Mouse (Mus musculus) MEL (cell line): ENCODE measurements around the gene Sult6b1. TPM values are rescaled to one million over a fixed set of nuclear protein-coding genes. Genes with fewer than 3 reads are reported as not detected.

Experiments
- DNase-seq: peaks from one replicate; pipeline ENCODE4 v3.0.0; 2011; ENCODE audit warnings: low read depth, low spot score
- H3K27ac ChIP-seq: 2 replicates; pipeline ENCODE4 v1.5.1; 2012; ENCODE audit warnings: low read depth, mild to moderate bottlenecking, control low read depth, low read length, moderate library complexity; ENCODE audit not compliant: control insufficient read depth
- H3K27me3 ChIP-seq, 2 experiments: fragments of 150-350 bp in 1 of 2; sonication (generic) in 1 of 2; 2 replicates each; pipeline ENCODE4 v1.6.1; 2012; ENCODE audit warnings: low read length in 2 of 2, mild to moderate bottlenecking in 2 of 2, improper control_type of control experiment in 1 of 2, moderate library complexity in 1 of 2; ENCODE audit not compliant: insufficient read depth in 2 of 2, control insufficient read depth in 1 of 2
- H3K36me3 ChIP-seq, 2 experiments: 2 replicates each; pipeline ENCODE4 v1.6.1; 2012 to 2014; ENCODE audit warnings: low read length in 2 of 2, improper control_type of control experiment in 1 of 2, inconsistent platforms in 1 of 2, mild to moderate bottlenecking in 1 of 2; ENCODE audit not compliant: insufficient read depth in 2 of 2, control insufficient read depth in 1 of 2
- H3K4me1 ChIP-seq, 2 experiments: fragments of 150-350 bp in 1 of 2; sonication (generic) in 1 of 2; 2 replicates each; pipeline ENCODE4 v1.6.1; 2012; ENCODE audit warnings: low read length in 2 of 2, improper control_type of control experiment in 1 of 2, mild to moderate bottlenecking in 1 of 2; ENCODE audit not compliant: insufficient read depth in 2 of 2, control insufficient read depth in 1 of 2
- H3K4me3 ChIP-seq, 2 experiments: fragments of 150-350 bp in 1 of 2; sonication (generic) in 1 of 2; 2 replicates each; pipeline ENCODE4 v1.5.1; 2012; ENCODE audit warnings: low read depth in 2 of 2, low read length in 2 of 2, mild to moderate bottlenecking in 2 of 2, moderate library complexity in 2 of 2, control low read depth in 1 of 2, improper control_type of control experiment in 1 of 2; ENCODE audit not compliant: control insufficient read depth in 1 of 2, insufficient read depth in 1 of 2
- H3K79me2 ChIP-seq: 2 replicates; pipeline ENCODE4 v1.6.1; 2012; ENCODE audit warnings: mild to moderate bottlenecking, low read length, moderate library complexity; ENCODE audit not compliant: control insufficient read depth, poor library complexity, insufficient read depth
- H3K9ac ChIP-seq: 2 replicates; pipeline ENCODE4 v1.6.1; 2012; ENCODE audit warnings: low read depth, mild to moderate bottlenecking, control low read depth, low read length, moderate library complexity; ENCODE audit not compliant: control insufficient read depth, poor library complexity, severe bottlenecking
- H3K9me3 ChIP-seq: fragments of 150-350 bp; sonication (generic); replicated peaks from 2 replicates; pipeline ENCODE4 v1.6.1; 2012; ENCODE audit warnings: mild to moderate bottlenecking, low read length, improper control_type of control experiment, moderate library complexity; ENCODE audit not compliant: insufficient read depth
- CHD2 ChIP-seq: IDR thresholded peaks from 2 replicates; pipeline ENCODE4 v1.6.1; 2011; ENCODE audit warnings: low read length, improper control_type of control experiment
- CTCF ChIP-seq, 3 experiments: IDR thresholded peaks in 2 of 3; conservative IDR thresholded peaks in 1 of 3; 2 replicates each; pipeline ENCODE4 v1.5.1; 2011 to 2012; ENCODE audit warnings: low read length in 3 of 3, low read depth in 2 of 3, mild to moderate bottlenecking in 2 of 3, improper control_type of control experiment in 1 of 3, inconsistent platforms in 1 of 3, mixed read lengths in 1 of 3, moderate library complexity in 1 of 3; ENCODE audit not compliant: control insufficient read depth in 1 of 3, insufficient read depth in 1 of 3, poor library complexity in 1 of 3, severe bottlenecking in 1 of 3
- ELF1 ChIP-seq: IDR thresholded peaks from 2 replicates; pipeline ENCODE4 v1.6.1; 2014; ENCODE audit warnings: low read depth, mild to moderate bottlenecking, inconsistent platforms, low read length, improper control_type of control experiment, moderate library complexity
- EP300 ChIP-seq, 2 experiments: IDR thresholded peaks; 2 replicates each; pipeline ENCODE4 v1.6.1; 2011; ENCODE audit warnings: improper control_type of control experiment in 2 of 2, low read length in 2 of 2, low read depth in 1 of 2, mild to moderate bottlenecking in 1 of 2
- GABPA ChIP-seq: IDR thresholded peaks from 2 replicates; pipeline ENCODE4 v1.6.1; 2012; ENCODE audit warnings: low read depth, mild to moderate bottlenecking, inconsistent platforms, low read length, improper control_type of control experiment, moderate library complexity
- HCFC1 ChIP-seq: IDR thresholded peaks from 2 replicates; pipeline ENCODE4 v1.6.1; 2012; ENCODE audit warnings: low read depth, mild to moderate bottlenecking, inconsistent platforms, low read length, improper control_type of control experiment, moderate library complexity
- MAZ ChIP-seq: IDR thresholded peaks from 2 replicates; pipeline ENCODE4 v1.6.1; 2012; ENCODE audit warnings: low read depth, mild to moderate bottlenecking, inconsistent platforms, low read length, improper control_type of control experiment
- MXI1 ChIP-seq: IDR thresholded peaks from 2 replicates; pipeline ENCODE4 v1.6.1; 2011; ENCODE audit warnings: mild to moderate bottlenecking, low read depth, low read length, improper control_type of control experiment
- NELFE ChIP-seq: IDR thresholded peaks from 2 replicates; pipeline ENCODE4 v1.6.1; 2011; ENCODE audit warnings: low read depth, low read length, improper control_type of control experiment
- NRF1 ChIP-seq: IDR thresholded peaks from 2 replicates; pipeline ENCODE4 v1.6.1; 2014; ENCODE audit warnings: low read depth, mild to moderate bottlenecking, inconsistent platforms, low read length, improper control_type of control experiment, moderate library complexity; ENCODE audit not compliant: poor library complexity, insufficient read depth, severe bottlenecking
- POLR2A ChIP-seq, 2 experiments: IDR thresholded peaks; 2 replicates each; pipeline ENCODE4 v1.6.1; 2011 to 2012; ENCODE audit warnings: low read length in 2 of 2, mild to moderate bottlenecking in 2 of 2, control low read depth in 1 of 2, improper control_type of control experiment in 1 of 2, low read depth in 1 of 2, moderate library complexity in 1 of 2; ENCODE audit not compliant: control insufficient read depth in 1 of 2, insufficient read depth in 1 of 2, poor library complexity in 1 of 2
- POLR2AphosphoS2 ChIP-seq: IDR thresholded peaks from 2 replicates; pipeline ENCODE4 v1.6.1; 2011; ENCODE audit warnings: low read length, improper control_type of control experiment
- RCOR1 ChIP-seq: IDR thresholded peaks from 2 replicates; pipeline ENCODE4 v1.6.1; 2012; ENCODE audit warnings: low read depth, mild to moderate bottlenecking, inconsistent platforms, low read length, improper control_type of control experiment
- SIN3A ChIP-seq: IDR thresholded peaks from 2 replicates; pipeline ENCODE4 v1.6.1; 2012; ENCODE audit warnings: low read length, improper control_type of control experiment, inconsistent platforms
- TAL1 ChIP-seq: IDR thresholded peaks from 2 replicates; pipeline ENCODE4 v1.6.1; 2012; ENCODE audit warnings: mild to moderate bottlenecking, inconsistent platforms, low read length, moderate library complexity, mixed read lengths
- TBP ChIP-seq: IDR thresholded peaks from 2 replicates; pipeline ENCODE4 v1.8.0; 2011; ENCODE audit warnings: low read depth, low read length, improper control_type of control experiment
- ZMIZ1 ChIP-seq: IDR thresholded peaks from 2 replicates; pipeline ENCODE4 v1.6.1; 2012; ENCODE audit warnings: low read depth, mild to moderate bottlenecking, inconsistent platforms, low read length, improper control_type of control experiment, moderate library complexity
- ZNF384 ChIP-seq: IDR thresholded peaks from 2 replicates; pipeline ENCODE4 v1.6.1; 2012; ENCODE audit warnings: low read depth, mild to moderate bottlenecking, inconsistent platforms, low read length, improper control_type of control experiment
- polyA plus RNA-seq, 2 experiments: library from polyadenylated mRNA; stranded (reverse) in 1 of 2; unstranded in 1 of 2; fragments of >175 nt in 1 of 2; fragments of >200 nt in 1 of 2; gene quantifications; 2 replicates each; pipeline versions ENCODE4 v1.2.1 to v1.2.4; 2012; ENCODE audit warnings: low replicate concordance in 2 of 2, low read depth in 1 of 2; ENCODE audit not compliant: insufficient read length in 2 of 2, insufficient read depth in 1 of 2, missing spikeins in 1 of 2
- total RNA-seq: library from RNA; depleted of rRNA; stranded (reverse); fragments of 300-350 nt; gene quantifications from 2 replicates; pipeline ENCODE4 v1.2.3, GENCODE M21; 2012

The Sult6b1 gene
- total and polyA plus RNA-seq, 3 experiments = 0.29 TPM; not detected in 2

DNA sequence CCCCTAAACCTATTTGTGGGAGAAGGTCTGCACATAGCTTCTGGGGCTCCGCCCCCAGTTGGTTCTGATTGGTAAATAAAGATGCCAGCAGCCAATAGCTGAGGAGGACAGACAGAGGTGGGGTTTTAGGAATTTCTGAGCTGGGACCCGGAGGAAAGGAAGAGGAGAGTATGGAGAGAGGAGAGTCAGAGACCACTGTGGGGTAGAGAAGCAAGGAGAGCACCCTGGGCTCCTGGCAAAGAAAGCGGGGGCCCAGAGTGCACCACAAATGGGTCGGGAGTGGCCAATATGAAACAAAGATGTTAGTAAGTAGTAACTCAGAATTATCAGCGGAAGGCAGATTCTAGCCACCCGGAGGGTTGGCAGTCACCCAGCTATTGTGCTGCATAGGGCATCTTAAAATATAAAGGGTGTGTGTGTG, 6.1 kb upstream of the Sult6b1 start:
- TF ChIP-seq ZMIZ1 (peak; percentile 58; the same call in 1 of the 2 replicates), HCFC1 (0 out of 2 replicates have a peak, but pooled peaks have one; percentile 20), TBP (peak; percentile 76; the same call in 1 of the 2 replicates), CHD2 (peak; percentile 49; the same call in 1 of the 2 replicates), GABPA (no peak), SIN3A (peak; percentile 67; the same call in 1 of the 2 replicates), ZNF384 (0 out of 2 replicates have a peak, but pooled peaks have one; percentile 4), MAZ (0 out of 2 replicates have a peak, but pooled peaks have one; percentile 35), EP300 (IDR thresholded peaks at IDR 0.05; ENCODE audit: low read depth in 1 of 2, low read length in 2 of 2) (peak; percentile 17 to 57; a peak in 2 of 4 replicates), MXI1 (peak; percentile 36; the same call in 1 of the 2 replicates), TAL1 (peak; percentile 50; the same call in 1 of the 2 replicates), RCOR1 (peak; percentile 21; the same call in 1 of the 2 replicates), NRF1 (no peak), POLR2A (IDR thresholded peaks at IDR 0.05; ENCODE audit: control insufficient read depth in 1 of 2, insufficient read depth in 1 of 2, low read depth in 1 of 2, low read length in 2 of 2, poor library complexity in 1 of 2) (peak in 1 of 2 experiments; percentile 82; a peak in 2 of 4 replicates), NELFE (peak; percentile 72), CTCF (IDR thresholded peaks at IDR 0.05 in 2 of 3, conservative IDR thresholded peaks at IDR 0.05 in 1 of 3; ENCODE audit: control insufficient read depth in 1 of 3, insufficient read depth in 1 of 3, low read depth in 2 of 3, low read length in 3 of 3, poor library complexity in 1 of 3, severe bottlenecking in 1 of 3) (no peak), POLR2AphosphoS2 (peak; percentile 50; the same call in 1 of the 2 replicates), ELF1 (no peak)
- TF ChIP-seq, all 39 proteins: peak for 14
- Histone ChIP-seq H3K9ac (peak overlapping the region; percentile 79), H3K27me3 (no peaks in the 10 kb centered on the region), H3K27ac (peak overlapping the region; percentile 83), H3K36me3 (peaks cover 0 to 12% of the 10 kb centered on the region in 2 experiments; a peak in 2 of 4 replicates), H3K9me3 (no peaks in the 10 kb centered on the region), H3K4me1 (peaks cover 0 to 14% of the 10 kb centered on the region in 2 experiments; a peak in 3 of 4 replicates), H3K79me2 (no peaks in the 10 kb centered on the region; the same call in 1 of the 2 replicates), H3K4me3 (peak overlapping the region; percentile 75 to 94)
- DNase-seq = peak; percentile 91

DNA sequence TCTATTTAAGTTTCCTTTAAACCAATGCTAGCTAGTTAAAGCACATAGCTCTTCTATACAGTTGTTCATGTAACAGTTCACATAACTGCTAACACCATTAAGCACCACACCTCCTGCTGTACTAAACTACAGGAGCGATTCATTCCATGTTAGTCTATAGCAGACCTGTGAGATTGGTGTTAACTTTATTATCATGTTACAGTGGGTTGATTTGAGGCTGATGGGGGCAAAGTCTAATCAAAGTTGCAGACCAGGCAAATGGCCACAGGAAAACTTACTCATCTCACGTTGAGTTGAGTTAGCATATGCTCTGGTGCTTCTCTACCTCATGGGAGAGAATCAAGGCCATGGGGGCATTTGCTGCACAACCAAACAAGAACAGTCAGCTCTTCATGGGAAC, 2.6 kb upstream of the Sult6b1 start:
- DNase-seq = no peak
- Histone ChIP-seq H3K9ac (no peak overlapping the region), H3K79me2 (no peaks in the 10 kb centered on the region; the same call in 1 of the 2 replicates), H3K4me1 (peaks cover 0 to 5% of the 10 kb centered on the region in 2 experiments; a peak in 3 of 4 replicates), H3K4me3 (no peak overlapping the region), H3K27me3 (no peaks in the 10 kb centered on the region), H3K9me3 (no peaks in the 10 kb centered on the region), H3K27ac (no peak overlapping the region), H3K36me3 (peaks cover 0 to 8% of the 10 kb centered on the region in 2 experiments; a peak in 2 of 4 replicates)
- no peak for TF ChIP-seq NRF1
